Mouse (Mus musculus): ENCODE results near the gene Kpna4.

DNA sequence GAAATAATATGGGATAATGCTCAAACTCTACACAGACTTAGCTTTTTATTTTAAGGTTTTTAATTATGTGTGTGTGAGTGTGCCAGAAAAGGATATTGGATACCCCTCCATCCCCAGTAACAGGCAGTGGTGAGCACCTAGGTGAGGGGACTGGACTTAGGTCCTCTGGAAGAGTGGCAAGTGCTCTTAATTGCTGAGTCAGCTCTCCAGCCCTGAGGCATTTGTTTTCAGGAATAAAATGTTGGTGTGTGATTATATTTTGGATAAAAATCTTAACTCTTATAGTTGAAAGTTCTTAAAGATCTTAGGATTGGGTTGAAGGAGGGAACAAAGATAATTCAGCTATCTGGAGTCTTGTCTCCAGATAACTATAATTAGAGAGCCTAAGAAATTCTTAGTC is 106.1 kb downstream of the Kpna4 start:
- TF ChIP-seq POLR2A (IDR thresholded peaks at IDR 0.05; ENCODE audit: borderline replicate concordance, low read depth, low read length) (no peak), CTCF (IDR thresholded peaks at IDR 0.05; ENCODE audit: low read depth, low read length) (no peak)

Data from bone marrow macrophage, adult 2 months (primary cell).